ENCODE assay signal across 22 mouse cellular contexts in the genomic region with DNA sequence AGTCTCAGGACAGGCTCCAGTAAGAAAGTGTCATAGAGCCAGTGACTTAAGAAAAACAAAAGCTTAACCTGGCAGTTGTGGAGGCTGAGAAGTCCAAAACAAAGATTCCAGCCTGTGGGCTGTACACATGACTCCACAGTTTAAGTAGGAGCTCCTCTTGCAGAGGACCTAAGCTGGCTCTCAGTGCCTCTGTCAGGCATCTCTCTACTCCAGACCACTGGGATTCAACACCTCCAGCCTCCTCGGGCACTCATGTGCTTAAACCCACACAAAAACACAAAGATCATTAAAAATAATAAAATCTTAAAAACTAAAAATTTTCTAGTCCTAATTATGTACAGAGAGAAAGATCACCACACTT.
"Had no signal": no experiment of that assay in that cellular context is flagged by ENCODE, and none has a peak within 500 bp of the region (broad histone marks: within the 10 kb centered on the region; RNA-seq: fewer than 3 reads in every experiment).

No protein-coding gene starts in this region.

- H3K4me3 ChIP-seq: heart, embryonic 10.5 days; heart, embryonic 12.5 days; hindbrain, embryonic 10.5 days; hindbrain, embryonic 12.5 days; intestine, embryonic 15.5 days; layer of hippocampus, adult 2 months; left cerebral cortex, adult 2 months; limb, embryonic 10.5 days; limb, embryonic 12.5 days; liver, embryonic 15.5 days had no signal

- H3K9ac ChIP-seq: heart, embryonic 12.5 days; hindbrain, embryonic 12.5 days; hindbrain, embryonic 14.5 days; intestine, embryonic 15.5 days; limb, embryonic 12.5 days; liver, embryonic 15.5 days; liver, postnatal 0 days had no signal

- ATAC-seq: forebrain, embryonic 16.5 days; hindbrain, embryonic 16.5 days; intestine, embryonic 15.5 days; intestine, postnatal 0 days; liver, postnatal 0 days had no signal

- H3K27ac ChIP-seq: heart, embryonic 10.5 days; hindbrain, embryonic 10.5 days; hindbrain, embryonic 12.5 days; hindbrain, embryonic 14.5 days; intestine, embryonic 15.5 days; layer of hippocampus, adult 2 months; left cerebral cortex, adult 2 months; limb, embryonic 10.5 days; limb, embryonic 12.5 days; liver, embryonic 15.5 days had no signal

- H3K4me2 ChIP-seq: heart, embryonic 12.5 days; hindbrain, embryonic 12.5 days; hindbrain, embryonic 14.5 days; intestine, embryonic 15.5 days; limb, embryonic 12.5 days; liver, embryonic 15.5 days had no signal

- H3K27me3 ChIP-seq: heart, embryonic 12.5 days; hindbrain, embryonic 12.5 days; intestine, embryonic 15.5 days; limb, embryonic 12.5 days; liver, embryonic 15.5 days had no signal

- H3K4me1 ChIP-seq: heart, embryonic 10.5 days; heart, embryonic 12.5 days; hindbrain, embryonic 10.5 days; hindbrain, embryonic 12.5 days; intestine, embryonic 15.5 days; limb, embryonic 12.5 days had no signal

- H3K9me3 ChIP-seq: heart, embryonic 10.5 days; heart, embryonic 12.5 days; hindbrain, embryonic 10.5 days; hindbrain, embryonic 12.5 days; intestine, embryonic 15.5 days; limb, embryonic 10.5 days; limb, embryonic 12.5 days; liver, embryonic 15.5 days had no signal

- DNase-seq: gastrocnemius, postnatal 25 days; heart, adult 18-20 months; heart, postnatal 10 days; heart, postnatal 4 days; kidney, adult 18-20 months; kidney, adult 8-10 months; kidney, postnatal 10 days; liver, postnatal 0 days had no signal
